Mouse (Mus musculus) ES-Bruce4 (cell line): ENCODE results near the gene Slc26a10.

Experiments used
- CTCF ChIP-seq: IDR thresholded peaks from one replicate; pipeline ENCODE4 v1.8.1; 2011; ENCODE audit warnings: low read depth, low read length
- POLR2A ChIP-seq: IDR thresholded peaks from one replicate; pipeline ENCODE4 v1.8.1; 2011; ENCODE audit warnings: low read length; ENCODE audit not compliant: insufficient read depth

DNA sequence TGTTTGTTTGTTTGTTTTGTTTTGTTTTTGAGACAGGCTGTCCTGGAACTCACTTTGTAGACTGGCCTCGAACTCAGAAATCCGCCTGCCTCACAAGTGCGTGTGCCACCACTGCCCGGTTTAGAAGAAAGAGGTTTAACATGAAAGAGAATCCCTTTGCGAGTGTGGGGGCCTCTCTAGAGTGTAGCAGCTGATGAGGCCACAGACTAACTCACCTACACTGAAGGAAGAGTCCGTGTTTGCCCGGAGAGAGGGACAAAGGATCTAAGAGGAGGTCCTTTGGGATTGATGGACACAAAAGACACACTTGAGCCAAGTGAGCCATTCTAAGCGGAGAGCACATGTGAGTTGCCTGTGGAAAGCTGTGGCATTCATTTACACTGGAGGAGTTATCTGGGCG, 3.2 kb downstream of the Slc26a10 start:
- no peak for TF ChIP-seq CTCF
- TF ChIP-seq POLR2A = no peak
